Mouse (Mus musculus): Measurements from ENCODE around the gene Trim72.

The Trim72 gene

GRCm38 (mm10) chr7:128003688-128004087 lies at the start of gene Trim72:
TSS of gene Trim72 (plus strand) at chr7:128003949.
- no peak for DNase-seq (ENCODE audit: low spot score)

- no peak for DNase-seq (ENCODE audit: low spot score)
Observed at GRCm38 (mm10) chr7:127959364-127959763, 44.4 kb upstream of the Trim72 start.

GRCm38 (mm10) chr7:127966371-127966918 lies 37.3 kb upstream of the Trim72 start:
- DNase-seq (ENCODE audit: low spot score): no peak

DNA sequence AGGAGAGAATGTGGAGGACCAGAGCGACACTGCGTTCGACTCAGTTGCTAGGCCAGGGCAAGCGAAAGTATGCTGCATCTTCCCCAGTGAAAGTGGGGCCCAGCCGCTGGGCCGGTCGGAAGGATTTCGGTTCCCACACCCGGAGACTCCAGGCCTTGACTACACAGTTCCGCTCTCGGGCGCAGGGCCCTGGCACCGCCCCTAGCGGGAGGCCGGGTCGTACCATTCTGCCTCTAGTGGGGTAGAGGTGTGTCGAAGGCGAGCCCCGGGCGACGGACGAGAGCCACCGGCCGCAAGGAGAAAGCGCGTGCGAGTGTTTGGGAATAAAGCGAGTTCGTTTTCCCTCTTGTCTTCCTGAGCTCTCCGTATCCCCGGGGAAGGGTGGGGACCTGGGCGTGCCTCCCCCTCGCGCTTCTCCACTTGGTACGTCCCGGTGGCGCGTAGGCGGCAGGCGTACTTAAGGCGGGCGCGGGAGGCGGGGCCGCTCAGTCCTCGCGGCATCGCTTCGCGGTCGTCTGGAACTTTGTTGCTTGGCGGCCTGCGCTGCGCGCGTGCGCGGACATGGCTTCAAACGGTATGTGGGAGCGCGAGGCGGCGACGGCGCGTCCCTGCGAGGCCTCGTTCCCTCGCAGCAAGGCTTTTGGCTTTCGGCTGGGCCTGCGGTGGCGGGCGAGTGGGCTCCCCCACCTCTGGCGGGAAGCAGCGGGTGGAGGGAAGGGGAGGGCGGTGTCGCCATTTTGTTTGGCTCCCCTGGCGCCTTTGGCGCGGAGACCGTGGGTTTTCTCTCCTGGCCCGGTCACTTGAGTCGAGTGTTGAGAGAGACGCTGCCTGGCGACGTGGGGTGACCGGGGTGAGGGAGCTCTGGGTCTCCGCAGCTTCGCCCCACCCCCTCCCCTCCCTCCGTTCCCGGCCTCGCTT lies 36.5 kb upstream of the Trim72 start, which contains the start of gene Fus:
Fus (plus strand) TSS at position 454 of the 918 bp plus-strand sequence.
- peak; percentile 98 for DNase-seq (ENCODE audit: low spot score)

GRCm38 (mm10) chr7:127967922-127968828 lies 35.6 kb upstream of the Trim72 start:
- peak; percentile 60 for DNase-seq (ENCODE audit: low spot score)

GRCm38 (mm10) chr7:127974413-127974930 lies 29.3 kb upstream of the Trim72 start:
- no peak for DNase-seq (ENCODE audit: low spot score)

- DNase-seq (ENCODE audit: low spot score): no peak
Observed at GRCm38 (mm10) chr7:127978856-127979255, 24.9 kb upstream of the Trim72 start.

DNA sequence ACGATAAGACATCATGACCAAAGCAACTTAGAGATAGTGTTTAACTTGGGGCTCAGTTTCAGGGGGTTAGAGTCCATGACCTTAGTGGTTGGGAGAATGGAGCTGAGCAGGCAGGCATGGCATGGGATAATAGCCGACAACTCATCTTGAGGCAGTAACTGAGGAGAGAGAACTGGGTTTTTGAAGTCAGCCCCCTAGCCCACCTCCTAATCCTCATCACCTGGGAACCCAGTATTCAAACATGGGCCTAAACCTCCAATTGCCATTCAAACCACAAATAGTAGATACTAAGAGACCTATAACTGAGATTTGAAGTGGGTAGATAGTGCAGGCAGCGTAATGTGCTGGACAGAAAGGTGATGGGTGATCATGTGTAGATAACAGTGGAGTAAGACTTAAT lies 23.1 kb upstream of the Trim72 start:
- DNase-seq (ENCODE audit: low spot score): no peak

- no peak for DNase-seq (ENCODE audit: low spot score)
Observed at GRCm38 (mm10) chr7:127988904-127989303, 14.8 kb upstream of the Trim72 start.

DNA sequence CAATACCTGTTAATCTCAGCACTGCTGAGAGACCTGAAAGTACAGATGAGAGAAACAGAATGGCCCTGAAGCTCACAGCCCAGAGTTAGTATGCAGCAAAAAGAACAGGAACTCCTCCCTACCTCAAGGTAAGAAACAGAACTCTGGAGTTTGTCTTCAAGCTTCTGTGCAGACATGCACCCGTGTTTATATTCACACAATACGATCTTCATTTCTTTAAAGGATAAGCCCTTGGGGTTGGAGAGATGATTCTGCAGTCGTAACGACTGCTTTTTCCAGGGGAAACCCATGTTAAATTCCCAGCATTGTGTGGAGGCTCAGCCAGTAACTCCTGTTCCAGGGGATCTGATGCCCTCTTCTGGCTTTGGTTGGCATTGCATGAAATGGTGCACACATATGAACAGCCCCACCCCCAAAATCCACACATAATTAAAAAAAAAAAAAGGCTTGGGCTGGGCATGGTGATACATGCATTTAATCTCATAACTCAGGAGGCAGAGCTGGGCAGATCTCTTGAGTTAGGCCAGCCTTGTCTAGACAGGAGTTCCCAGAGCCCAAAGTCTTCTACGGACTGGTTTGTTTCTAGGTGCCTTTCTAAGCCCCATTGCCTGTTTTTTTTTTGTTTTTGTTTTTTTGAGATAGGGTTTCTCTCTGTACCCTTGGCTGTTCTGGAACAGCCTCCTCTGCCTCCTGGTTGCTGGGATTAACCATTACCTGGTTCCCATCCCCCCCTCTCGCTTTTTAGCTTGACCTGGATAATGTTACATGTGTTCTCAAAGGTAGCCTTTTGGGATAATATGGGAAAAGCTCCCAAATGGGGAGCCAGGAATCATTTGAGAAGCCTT lies 11.9 kb upstream of the Trim72 start:
- DNase-seq (ENCODE audit: low spot score): peak; percentile 71

GRCm38 (mm10) chr7:127992488-127993340 lies 11.0 kb upstream of the Trim72 start:
- DNase-seq (ENCODE audit: low spot score): no peak

DNA sequence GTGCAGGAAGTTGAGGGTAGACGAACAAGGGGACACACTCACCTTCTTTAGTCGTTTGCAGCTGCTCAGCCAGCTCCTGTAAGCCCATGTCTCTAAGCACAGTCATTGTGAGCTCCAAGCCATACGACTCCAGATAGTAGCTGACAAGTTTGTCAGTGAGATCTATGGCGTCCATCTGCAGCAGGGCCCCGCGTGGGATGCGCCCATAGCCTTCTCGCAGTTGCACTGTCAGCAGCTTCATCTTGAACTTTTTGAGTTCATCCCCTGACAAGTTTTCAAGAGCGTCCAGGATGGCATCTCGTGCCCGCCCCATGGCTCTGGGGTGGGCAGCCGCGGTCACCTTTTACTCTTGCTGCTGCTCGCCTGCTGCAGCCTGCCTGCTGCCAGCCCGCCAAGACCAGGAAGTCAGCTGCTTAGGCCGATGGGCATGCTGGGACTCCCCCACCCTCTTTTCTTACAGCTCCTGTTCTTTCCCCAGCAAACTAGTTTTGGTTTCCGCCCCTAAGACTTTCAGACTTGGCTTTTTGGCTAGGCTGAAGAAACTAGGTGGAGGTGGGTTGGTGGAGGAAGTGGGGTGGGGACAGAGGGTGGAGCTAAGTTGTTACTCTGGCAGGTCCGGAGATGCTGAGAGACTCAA lies 10.3 kb upstream of the Trim72 start, which contains the start of gene Pycard:
Pycard (minus strand) TSS at position 527 of the 637 bp plus-strand sequence.
- peak; percentile 37 for DNase-seq (ENCODE audit: low spot score)

GRCm38 (mm10) chr7:127999436-127999835 lies 4.3 kb upstream of the Trim72 start:
- DNase-seq (ENCODE audit: low spot score): no peak

DNA sequence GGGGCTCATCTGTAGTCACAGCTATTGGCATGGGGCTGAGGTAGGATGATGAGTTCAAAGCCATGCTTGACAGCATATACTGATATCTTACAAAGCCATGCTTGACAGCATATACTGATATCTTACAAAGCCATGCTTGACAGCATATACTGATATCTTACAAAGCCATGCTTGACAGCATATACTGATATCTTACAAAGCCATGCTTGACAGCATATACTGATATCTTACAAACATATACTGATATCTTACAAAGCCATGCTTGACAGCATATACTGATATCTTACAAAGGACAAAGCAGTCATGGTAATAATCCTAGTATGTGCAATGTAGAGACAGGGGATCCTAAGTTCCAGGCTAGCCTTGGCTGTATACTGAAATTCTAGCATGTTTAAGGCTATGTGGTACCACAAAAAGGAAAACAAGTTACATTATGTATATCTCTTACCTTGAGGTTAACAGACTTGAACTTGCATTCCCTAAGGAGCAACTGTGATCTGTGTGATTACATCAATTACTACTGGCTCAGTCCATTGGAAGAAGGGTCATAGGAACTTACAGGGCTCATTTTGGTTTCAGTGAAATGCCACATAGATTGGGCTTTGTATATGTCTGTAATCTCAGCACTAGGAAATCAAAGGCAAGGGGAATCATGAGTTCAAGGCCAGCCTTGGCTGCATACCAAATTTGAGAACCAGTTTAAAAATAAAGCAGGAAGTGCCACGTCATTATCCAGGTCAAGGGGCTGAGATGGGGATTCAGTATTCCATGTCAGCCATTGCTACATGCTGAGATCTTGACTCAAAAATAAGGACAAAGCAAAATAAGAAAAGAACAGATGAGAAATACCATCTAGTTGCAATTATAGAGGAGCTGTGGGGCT lies 3.4 kb upstream of the Trim72 start:
- no peak for DNase-seq (ENCODE audit: low spot score)

GRCm38 (mm10) chr7:128003098-128003497 lies 651 bp upstream of the Trim72 start:
- DNase-seq (ENCODE audit: low spot score): no peak

DNA sequence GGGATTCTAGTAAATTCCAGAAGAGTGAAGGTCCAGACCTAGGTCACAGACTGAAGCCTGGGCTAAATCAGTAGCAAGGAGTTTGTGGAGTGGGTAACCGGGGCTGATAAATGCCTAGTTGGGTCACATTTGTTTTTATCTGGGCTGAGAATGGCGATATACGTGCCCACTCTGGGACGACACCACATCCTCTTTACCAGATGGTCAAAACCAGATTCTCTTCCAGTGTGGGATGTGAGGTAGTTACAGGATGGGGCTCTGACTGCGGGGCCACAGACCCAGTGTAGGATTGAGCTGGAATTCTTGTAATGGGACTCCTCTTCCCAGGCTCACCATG lies 369 bp downstream of the Trim72 start:
- DNase-seq (ENCODE audit: low spot score): no peak

GRCm38 (mm10) chr7:128004487-128005362 lies 976 bp downstream of the Trim72 start:
- no peak for DNase-seq (ENCODE audit: low spot score)

DNA sequence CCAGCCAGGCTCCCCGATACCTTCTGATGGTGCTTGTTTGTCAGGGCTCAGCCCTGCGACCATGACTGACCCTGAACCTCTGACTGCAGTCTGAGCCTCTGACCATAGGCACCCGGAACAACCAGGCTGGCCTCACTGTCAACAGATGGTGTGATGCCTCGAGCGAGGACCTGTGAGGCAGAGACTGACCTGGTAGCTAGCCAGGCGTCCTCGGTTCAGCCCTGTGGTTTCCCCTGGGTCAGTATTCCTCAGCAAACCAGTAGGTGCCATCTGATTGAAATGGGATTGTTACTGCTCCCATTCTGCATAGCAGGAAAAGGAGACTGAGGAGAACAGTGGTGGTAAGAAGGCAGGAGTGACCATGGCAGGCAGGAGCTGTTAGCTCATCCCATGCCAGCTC lies 2.4 kb downstream of the Trim72 start:
- no peak for DNase-seq (ENCODE audit: low spot score)

All from ovary, postnatal 14 days (tissue).